Mouse (Mus musculus) bone marrow macrophage, adult 2 months (primary cell): ENCODE measurements around the gene Maml2.

Experiments
- CTCF ChIP-seq: IDR thresholded peaks from 2 replicates; pipeline ENCODE4 v1.5.1; 2012; ENCODE audit warnings: low read depth, mild to moderate bottlenecking, low read length, moderate library complexity
- POLR2A ChIP-seq: IDR thresholded peaks from 2 replicates; pipeline ENCODE4 v1.6.1; 2012; ENCODE audit warnings: mild to moderate bottlenecking, low read depth, low read length, borderline replicate concordance

DNA sequence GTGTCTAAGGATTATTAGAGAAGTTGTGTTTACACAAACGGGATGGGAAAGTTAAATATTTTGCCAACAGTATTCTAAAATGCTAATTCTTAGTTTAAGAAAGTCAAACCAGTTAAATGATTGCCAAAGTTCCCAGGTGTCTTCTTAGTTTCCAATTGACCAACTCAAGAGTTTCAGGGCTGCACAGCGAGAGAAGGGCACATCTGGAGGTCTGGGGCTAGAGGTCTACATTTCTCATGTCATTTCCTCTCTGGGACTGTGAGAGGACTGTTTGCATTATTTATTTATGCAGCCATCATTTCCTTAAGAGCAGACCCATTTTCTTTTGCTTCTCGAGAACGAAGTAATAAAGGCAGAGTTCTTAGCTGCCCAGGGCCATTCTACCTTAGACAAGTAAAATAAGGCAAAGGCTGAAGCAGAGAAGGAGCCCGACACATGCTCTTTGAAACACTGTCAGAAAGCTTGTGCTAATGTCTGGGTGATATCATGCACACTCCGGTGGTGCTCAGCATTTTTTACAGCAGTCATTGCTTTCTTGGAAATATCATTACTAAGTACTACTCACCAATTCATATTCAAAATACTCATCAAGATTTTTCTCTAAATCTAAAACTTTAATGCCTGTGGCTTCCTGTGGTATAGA lies 4.5 kb downstream of the Maml2 start:
- TF ChIP-seq CTCF (no peak), POLR2A (no peak)
